Mouse (Mus musculus) heart, embryonic 11.5 days (tissue): ENCODE results near the gene Synrg. TPM values are rescaled to one million over a fixed set of nuclear protein-coding genes. Genes with fewer than 3 reads are reported as not detected.

Source experiments
- ATAC-seq: fragments of 200-750 bp; cut with Nextera tagmentation; replicated peaks from 2 replicates; pipeline ENCODE4 v1.8.0; 2017; ENCODE audit warnings: moderate library complexity; ENCODE audit not compliant: insufficient number of reproducible peaks, low FRiP score, low TSS enrichment
- H3K27ac ChIP-seq: fragments of 300-500 bp; sonication (generic); 2 replicates; pipeline ENCODE4 v1.5.1; 2014; ENCODE audit warnings: mild to moderate bottlenecking, low read depth, low read length
- H3K27me3 ChIP-seq: fragments of 300-500 bp; sonication (generic); 2 replicates; pipeline ENCODE4 v1.6.1; 2014; ENCODE audit warnings: mild to moderate bottlenecking, low read length, mixed read lengths; ENCODE audit not compliant: control insufficient read depth, insufficient read depth
- H3K36me3 ChIP-seq: fragments of 300-500 bp; sonication (generic); 2 replicates; pipeline ENCODE4 v1.6.1; 2014; ENCODE audit warnings: mild to moderate bottlenecking, low read length, moderate library complexity, mixed read lengths; ENCODE audit not compliant: control insufficient read depth, insufficient read depth
- H3K4me1 ChIP-seq: fragments of 300-500 bp; sonication (generic); 2 replicates; pipeline ENCODE4 v1.6.1; 2014; ENCODE audit warnings: low read length; ENCODE audit not compliant: control insufficient read depth, insufficient read depth
- H3K4me2 ChIP-seq: fragments of 300-500 bp; sonication (generic); 2 replicates; pipeline ENCODE4 v1.6.1; 2014; ENCODE audit warnings: mild to moderate bottlenecking, moderate library complexity
- H3K4me3 ChIP-seq: fragments of 300-500 bp; sonication (generic); 2 replicates; pipeline ENCODE4 v1.5.1; 2014; ENCODE audit warnings: low read depth, low read length
- H3K9ac ChIP-seq: fragments of 300-500 bp; sonication (generic); 2 replicates; pipeline ENCODE4 v1.6.1; 2014; ENCODE audit warnings: mild to moderate bottlenecking, low read depth, low read length, moderate library complexity
- H3K9me3 ChIP-seq: fragments of 300-500 bp; sonication (generic); replicated peaks from 2 replicates; pipeline ENCODE4 v1.6.1; 2016; ENCODE audit warnings: low read length; ENCODE audit not compliant: control insufficient read depth
- WGBS: fragments of 180-500 bp; shearing (Covaris S2); extraction: QIAGEN DNeasy Blood & Tissue Kit; methylation state at CpG from one replicate; pipeline ENCODE4 v1.1.7; 2014; ENCODE audit not compliant: insufficient replicate concordance; 5-methylcytosine and 5-hydroxymethylcytosine counted together
- polyA plus RNA-seq: library from polyadenylated mRNA; unstranded; fragments of >200 nt; fragmentation: Nextera tagmentation; extraction: Ambion mirVana; gene quantifications from 2 replicates; pipeline ENCODE4 v1.2.1, GENCODE M21; 2014

The Synrg gene
- polyA plus RNA-seq, 1 experiment from 2014 or later = 7.1 TPM

GRCm38 (mm10) chr11:84016147-84016809 is 52.0 kb downstream of the Synrg start:
- no peaks in the 10 kb centered on the region for H3K4me1 ChIP-seq
- WGBS = 76% methylated on average over 6 of the region's 6 CpGs
- H3K4me3 ChIP-seq = no peak overlapping the region
- H3K27me3 ChIP-seq = no peaks in the 10 kb centered on the region
- no peaks in the 10 kb centered on the region for H3K9me3 ChIP-seq
- H3K27ac ChIP-seq = no peak overlapping the region
- peaks cover 8% of the 10 kb centered on the region; the same call in 1 of the 2 replicates for H3K36me3 ChIP-seq
- H3K9ac ChIP-seq = no peak overlapping the region
- no peak overlapping the region for H3K4me2 ChIP-seq
- ATAC-seq = no peak

DNA sequence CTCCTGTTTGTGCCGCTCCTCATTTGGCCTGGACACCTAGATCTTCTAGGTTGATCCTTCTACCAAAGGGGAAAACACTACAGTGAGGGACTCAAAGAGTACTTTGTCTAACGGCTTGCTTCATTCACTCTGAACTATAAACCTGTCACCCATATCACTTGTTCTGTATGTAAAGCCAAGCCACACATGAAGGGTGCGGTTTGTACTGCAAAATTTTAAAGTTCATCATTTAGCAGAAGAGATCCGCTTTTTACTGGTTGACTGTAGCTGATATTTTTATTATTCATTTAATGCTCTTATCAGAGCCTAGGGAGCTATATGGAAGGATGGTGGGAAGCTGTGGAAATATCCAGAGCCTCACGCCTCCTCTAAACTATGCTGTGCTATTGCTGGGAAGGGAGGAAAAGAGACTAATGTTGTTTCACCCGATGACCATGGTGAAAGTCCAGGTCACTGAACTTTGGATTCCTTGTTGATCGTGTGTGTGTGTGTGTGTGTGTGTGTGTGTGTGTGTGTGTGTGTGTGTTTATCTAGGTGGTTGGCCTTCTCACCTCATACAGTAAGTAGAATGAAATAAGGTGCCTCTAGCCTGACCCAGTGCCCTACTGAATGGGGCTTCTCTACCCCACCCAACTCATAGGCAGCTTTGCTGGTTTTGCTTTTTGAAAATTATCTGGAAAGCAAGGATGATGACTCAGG is 52.7 kb downstream of the Synrg start:
- Histone ChIP-seq H3K9me3 (no peaks in the 10 kb centered on the region), H3K27ac (no peak overlapping the region), H3K9ac (no peak overlapping the region), H3K4me2 (no peak overlapping the region), H3K4me3 (no peak overlapping the region), H3K27me3 (no peaks in the 10 kb centered on the region), H3K4me1 (no peaks in the 10 kb centered on the region), H3K36me3 (peaks cover 10% of the 10 kb centered on the region)
- whole genome bisulfite sequencing = 74% methylated on average over 7 of the region's 7 CpGs
- no peak for ATAC-seq

DNA sequence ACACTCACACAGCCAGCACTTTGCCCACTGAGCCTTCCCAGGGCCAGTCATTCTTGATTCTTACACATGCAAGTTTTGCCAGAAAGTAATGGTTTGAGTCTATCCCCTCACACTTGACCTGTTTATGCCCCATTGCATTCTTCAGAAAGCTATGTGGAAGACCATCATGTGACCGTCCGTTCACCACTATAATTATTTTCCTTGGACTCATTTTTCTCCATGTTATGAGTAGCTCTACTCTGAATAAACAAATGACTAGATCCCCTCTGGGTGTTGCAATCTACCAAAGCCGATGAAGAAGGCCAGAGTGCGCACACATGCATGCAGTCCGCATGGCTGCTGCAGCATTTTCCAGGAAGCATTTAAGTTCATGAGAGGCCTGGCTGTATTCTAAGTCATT is 63.0 kb downstream of the Synrg start:
- no peak for ATAC-seq
- Histone ChIP-seq H3K9me3 (no peaks in the 10 kb centered on the region; the same call in 1 of the 2 replicates), H3K4me2 (no peak overlapping the region), H3K27ac (no peak overlapping the region), H3K4me3 (no peak overlapping the region), H3K4me1 (peaks cover 10% of the 10 kb centered on the region; the same call in 1 of the 2 replicates), H3K36me3 (peaks cover 19% of the 10 kb centered on the region), H3K9ac (no peak overlapping the region), H3K27me3 (peaks cover 10% of the 10 kb centered on the region; the same call in 1 of the 2 replicates)
- 90% methylated on average over 5 of the region's 5 CpGs for WGBS

DNA sequence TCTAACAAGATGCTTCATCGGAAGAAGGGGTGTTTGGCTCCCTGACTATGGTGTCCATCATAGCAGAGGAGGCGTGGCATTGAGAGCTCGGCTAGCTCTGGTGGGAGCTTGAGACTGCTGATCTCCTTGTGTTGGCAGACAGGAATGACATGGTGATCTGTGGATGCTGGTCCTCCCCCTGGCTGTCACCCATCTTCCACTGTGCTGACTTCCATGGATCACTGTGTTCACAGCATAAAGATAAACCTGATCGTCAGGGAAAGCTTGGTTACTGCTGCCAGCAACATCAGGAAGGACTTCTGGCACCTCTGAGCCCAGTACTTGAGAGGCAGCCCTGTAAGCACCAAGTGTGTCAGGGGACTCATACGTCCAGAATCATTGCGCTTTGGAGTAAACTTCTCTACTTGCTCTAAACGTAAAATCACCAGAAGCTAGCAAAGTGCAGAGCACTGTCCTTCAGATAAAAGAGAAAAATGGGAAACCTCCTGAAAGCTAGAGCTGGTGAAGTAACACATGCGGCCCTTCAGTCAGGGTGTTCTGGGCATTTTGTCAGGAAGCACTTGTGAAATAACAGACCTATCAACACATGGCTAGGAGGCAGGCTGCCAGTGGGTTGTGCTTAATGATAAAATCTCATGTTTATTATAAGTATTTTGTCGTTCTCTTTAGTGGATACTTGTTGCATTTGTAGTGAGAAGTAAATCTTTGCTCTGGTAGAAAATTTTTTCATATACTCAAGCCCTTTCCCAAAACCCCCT is 64.2 kb downstream of the Synrg start:
- Histone ChIP-seq H3K9me3 (no peaks in the 10 kb centered on the region; the same call in 1 of the 2 replicates), H3K9ac (no peak overlapping the region), H3K4me1 (peaks cover 10% of the 10 kb centered on the region; the same call in 1 of the 2 replicates), H3K36me3 (peaks cover 19% of the 10 kb centered on the region), H3K4me3 (no peak overlapping the region), H3K27ac (no peak overlapping the region), H3K27me3 (peaks cover 10% of the 10 kb centered on the region; the same call in 1 of the 2 replicates), H3K4me2 (no peak overlapping the region; the same call in 1 of the 2 replicates)
- whole genome bisulfite sequencing = 38% methylated on average over 9 of the region's 9 CpGs
- ATAC-seq = no peak

DNA sequence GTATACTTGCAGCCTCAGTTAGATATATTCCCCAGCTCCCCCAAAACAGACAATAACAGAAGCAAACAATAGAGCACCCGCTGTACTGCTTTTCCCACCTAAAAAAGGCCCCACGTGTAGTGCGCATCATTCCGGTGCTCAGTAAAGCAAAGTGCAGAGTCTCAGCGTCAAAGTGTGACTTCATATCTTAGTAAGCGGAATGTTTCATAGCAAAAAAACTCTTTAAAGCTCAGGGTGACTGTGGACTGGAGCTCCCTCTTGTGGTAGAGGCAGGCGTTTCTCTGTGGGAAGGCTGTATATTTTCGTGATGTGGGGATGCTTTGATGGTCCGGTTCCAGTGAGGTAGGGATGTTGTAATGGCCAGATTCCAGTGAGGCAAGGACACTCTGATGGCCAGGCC is 67.7 kb downstream of the Synrg start:
- 53% methylated on average over 9 of the region's 9 CpGs for WGBS
- no peak for ATAC-seq

GRCm38 (mm10) chr11:84032559-84032958 is 68.3 kb downstream of the Synrg start:
- ATAC-seq = no peak
- Histone ChIP-seq H3K4me3 (no peak overlapping the region), H3K27me3 (peaks cover 10% of the 10 kb centered on the region; the same call in 1 of the 2 replicates), H3K9me3 (no peaks in the 10 kb centered on the region), H3K4me2 (no peak overlapping the region), H3K36me3 (no peaks in the 10 kb centered on the region), H3K27ac (no peak overlapping the region), H3K4me1 (peaks cover 10% of the 10 kb centered on the region; the same call in 1 of the 2 replicates), H3K9ac (no peak overlapping the region)
- WGBS = 73% methylated on average over 5 of the region's 5 CpGs

More for the DNA sequence above, 67.7 kb downstream of the Synrg start:
- Histone ChIP-seq H3K4me1 (peaks cover 10% of the 10 kb centered on the region; the same call in 1 of the 2 replicates), H3K4me2 (no peak overlapping the region), H3K4me3 (no peak overlapping the region), H3K27me3 (peaks cover 10% of the 10 kb centered on the region; the same call in 1 of the 2 replicates), H3K9me3 (no peaks in the 10 kb centered on the region), H3K27ac (no peak overlapping the region), H3K36me3 (peaks cover 3% of the 10 kb centered on the region; the same call in 1 of the 2 replicates), H3K9ac (no peak overlapping the region)

DNA sequence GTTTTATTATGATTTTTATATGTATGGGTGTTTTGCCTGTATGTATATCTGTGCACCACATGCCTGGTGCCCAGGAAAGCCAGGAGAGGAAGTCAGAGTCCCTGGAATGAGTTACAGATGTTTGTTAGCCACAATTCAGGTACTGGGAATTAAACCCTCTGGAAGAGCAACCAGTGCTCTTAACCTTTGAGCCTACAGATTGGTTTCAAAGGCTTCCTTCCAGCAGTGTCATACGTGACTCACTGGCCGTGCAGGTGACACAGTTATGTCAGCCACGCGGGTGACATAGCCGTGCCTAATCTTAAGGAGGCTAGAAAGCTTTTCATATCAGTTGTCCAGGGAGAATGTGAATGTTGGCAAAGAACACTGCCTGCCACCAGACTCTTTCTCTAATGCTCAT is 69.4 kb downstream of the Synrg start:
- Histone ChIP-seq H3K4me3 (no peak overlapping the region), H3K4me2 (no peak overlapping the region), H3K4me1 (0 out of 2 replicates have a peak, but pooled peaks cover 2% of the 10 kb centered on the region), H3K9me3 (no peaks in the 10 kb centered on the region), H3K9ac (no peak overlapping the region), H3K36me3 (no peaks in the 10 kb centered on the region), H3K27ac (no peak overlapping the region), H3K27me3 (peaks cover 10% of the 10 kb centered on the region; the same call in 1 of the 2 replicates)
- WGBS = 68% methylated on average over 5 of the region's 5 CpGs
- no peak for ATAC-seq

GRCm38 (mm10) chr11:84040621-84041020 is 76.4 kb downstream of the Synrg start:
- H3K9ac ChIP-seq = no peak overlapping the region
- H3K9me3 ChIP-seq = no peaks in the 10 kb centered on the region
- H3K27me3 ChIP-seq = no peaks in the 10 kb centered on the region
- no peaks in the 10 kb centered on the region; the same call in 1 of the 2 replicates for H3K4me1 ChIP-seq
- H3K4me2 ChIP-seq = no peak overlapping the region
- no peaks in the 10 kb centered on the region for H3K36me3 ChIP-seq
- ATAC-seq = no peak
- H3K27ac ChIP-seq = no peak overlapping the region
- WGBS = 63% methylated on average over 6 of the region's 6 CpGs
- no peak overlapping the region for H3K4me3 ChIP-seq
